Mouse (Mus musculus): ENCODE measurements around the gene Xab2.

Xab2 gene

DNA sequence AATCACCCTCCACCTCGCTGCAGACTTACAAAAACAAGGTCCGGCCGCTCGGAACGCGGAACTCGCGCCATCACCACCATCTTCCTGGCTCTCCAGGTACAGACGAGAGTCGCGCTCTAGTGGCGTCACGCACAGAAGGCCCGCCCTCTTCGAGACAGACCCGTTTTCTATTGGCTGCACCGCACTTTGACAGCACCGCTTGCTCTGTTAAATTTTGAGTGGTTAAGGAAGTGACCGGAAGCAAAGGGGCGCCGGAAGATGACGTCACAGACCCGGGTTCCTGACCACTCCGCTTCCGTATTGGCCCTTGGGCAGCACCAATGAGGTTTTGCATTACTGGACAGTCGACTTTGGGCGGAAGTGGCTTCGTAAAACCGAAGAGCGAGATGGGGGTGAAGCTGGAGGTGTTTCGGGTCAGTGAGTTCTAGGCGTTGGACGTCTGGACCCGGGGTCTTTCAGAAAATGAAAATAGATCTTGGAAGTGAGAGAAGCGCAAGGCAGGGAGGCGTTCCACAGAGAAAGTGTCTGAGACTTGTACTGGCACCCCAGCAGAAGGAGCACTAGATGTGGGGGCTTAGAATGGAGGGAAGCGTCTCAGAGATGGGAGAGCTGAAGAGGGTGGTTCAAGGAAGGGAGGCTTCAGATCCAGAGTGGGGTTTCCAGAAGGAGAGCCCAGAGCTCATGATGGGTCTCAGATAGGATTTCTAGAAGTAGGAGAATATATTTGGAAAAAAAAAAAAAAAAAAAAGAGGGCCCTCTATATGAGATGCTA, at the start of gene Xab2, which contains the start of gene Pet100:
TSS of gene Xab2 (minus strand) at position 118 of the 772 bp plus-strand sequence.
TSS of gene Pet100 (plus strand) at position 350 of the 772 bp plus-strand sequence.
- DNase-seq = peak; percentile 100

DNA sequence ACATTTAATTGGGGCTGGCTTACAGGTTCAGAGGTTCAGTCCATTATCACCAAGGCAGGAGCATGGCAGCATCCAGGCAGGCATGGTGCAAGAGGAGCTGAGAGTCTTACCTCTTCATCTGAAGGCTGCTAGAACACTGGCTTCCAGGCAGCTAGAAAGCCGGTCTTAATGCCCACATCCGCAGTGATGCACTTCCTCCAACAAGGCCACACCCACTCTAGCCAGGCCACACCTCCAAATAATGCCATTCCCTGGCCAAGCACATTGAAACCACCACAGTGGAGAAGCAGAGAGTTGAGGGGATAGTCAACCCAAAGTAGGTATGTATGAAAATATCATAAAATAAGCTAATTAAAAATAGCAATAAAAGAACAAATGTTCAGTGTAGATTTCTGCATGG, 49.3 kb upstream of the Xab2 start:
- no peak for DNase-seq

DNA sequence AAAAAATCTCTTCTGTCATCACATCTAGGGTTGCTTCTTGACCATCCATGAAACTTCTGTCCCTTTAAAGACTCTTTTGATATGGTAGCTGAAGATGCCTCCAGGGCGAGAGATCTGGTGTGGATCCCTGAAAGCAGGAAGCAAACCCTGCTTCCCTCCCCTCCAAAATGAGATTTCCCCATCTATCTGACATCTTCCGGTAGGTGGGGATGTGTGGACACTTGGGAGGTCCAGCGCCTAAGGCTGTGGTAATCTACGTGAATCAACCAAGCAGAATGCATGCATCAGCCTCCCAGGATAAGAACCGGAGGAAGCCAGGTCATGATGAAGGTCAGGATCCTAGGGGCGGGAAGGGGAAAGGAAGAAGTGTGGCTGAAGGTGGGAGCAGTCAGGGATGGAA, 44.4 kb upstream of the Xab2 start, which contains the start of gene Mcemp1:
TSS of gene Mcemp1 (plus strand) at position 248 of the 400 bp plus-strand sequence.
- no peak for DNase-seq

DNA sequence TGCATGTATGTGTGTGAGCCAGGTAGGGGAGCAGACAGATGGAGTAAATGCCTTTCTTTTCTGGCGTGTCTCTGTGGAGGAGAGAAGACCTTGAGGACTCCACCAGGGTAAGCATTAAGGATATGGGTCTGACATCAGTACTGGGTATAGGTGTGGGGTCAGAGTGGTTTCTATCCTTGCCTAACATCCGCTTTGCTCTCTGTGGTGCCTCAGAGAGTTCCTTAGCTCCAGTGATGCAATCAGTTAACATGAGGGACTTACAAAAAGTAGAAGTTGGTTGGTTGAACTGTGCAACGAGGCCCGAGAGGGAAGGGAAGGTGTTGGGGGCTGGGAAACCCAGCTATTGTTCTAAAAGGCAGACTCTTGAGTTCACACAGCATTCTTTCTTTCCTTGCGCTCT, 43.3 kb upstream of the Xab2 start:
- no peak for DNase-seq

DNA sequence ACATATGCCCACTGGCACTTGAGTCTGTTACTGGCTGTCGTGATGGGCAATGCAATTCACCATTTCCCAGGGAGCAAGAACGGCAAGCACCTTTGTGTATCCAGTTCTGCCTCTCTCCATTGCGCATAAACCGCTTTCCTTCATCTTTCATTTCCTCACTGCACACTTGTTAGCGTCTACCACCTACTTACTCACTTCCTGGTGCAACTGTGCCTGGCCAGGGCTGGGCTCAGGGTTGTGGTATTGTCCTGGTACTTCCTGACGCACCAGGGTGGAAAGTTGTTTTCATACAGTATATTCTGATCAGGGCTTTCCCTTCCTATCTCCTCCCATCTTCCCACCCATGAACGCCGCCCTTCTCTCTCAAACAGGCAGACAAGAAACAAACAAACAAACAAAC, 39.8 kb upstream of the Xab2 start:
- DNase-seq = no peak

DNA sequence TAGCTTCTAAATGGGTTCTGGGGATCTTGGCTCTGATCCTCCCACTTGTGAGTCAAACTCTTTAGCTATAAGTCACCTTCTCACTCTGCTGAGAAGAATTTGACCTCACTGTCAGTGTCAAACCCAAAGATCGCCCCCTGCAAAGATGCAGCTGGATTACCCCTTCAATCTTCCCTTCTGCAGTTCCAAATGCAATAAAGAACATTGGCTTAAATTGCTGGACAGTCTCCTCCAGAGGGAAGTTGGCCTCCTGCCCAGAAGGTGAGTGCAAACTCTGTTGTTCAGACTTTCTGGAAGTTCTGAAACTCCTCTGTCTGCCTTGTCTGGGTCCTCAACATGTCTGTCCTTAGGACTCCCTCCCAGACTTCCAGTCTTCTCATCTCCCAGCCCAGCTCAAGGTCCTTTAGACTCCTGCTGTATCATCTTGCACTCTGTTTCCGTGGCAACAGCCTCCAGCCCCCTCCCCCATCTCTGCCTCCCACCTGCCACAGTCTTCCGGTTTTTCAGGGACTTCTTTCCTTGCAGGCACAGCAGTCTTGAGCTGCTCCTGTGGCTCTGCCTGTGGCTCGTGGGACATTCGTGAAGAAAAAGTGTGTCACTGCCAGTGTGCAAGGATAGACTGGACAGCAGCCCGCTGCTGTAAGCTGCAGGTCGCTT, 35.7 kb upstream of the Xab2 start:
- no peak for DNase-seq

DNA sequence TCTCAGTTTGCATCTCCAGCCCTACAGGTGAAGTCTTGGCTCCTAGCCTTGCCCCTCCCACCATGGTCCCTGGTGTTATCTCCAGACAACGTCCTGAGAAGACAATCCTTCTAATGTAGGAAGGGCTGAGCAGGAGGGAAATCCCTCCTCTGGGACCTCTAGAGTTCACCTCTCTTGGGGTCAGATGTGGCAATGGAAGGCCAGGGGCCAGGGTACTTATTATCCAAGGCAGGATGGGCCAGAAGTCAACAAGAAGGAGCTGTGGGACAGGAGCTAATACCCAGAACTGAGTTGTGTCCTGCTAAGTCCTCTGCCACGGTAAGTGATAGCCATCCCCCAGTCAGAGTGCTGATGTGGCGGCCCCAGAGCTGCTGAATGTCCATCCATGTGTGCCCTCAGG, 34.4 kb upstream of the Xab2 start, which contains the start of gene Retn:
TSS of gene Retn (plus strand) at position 245 of the 400 bp plus-strand sequence.
- no peak for DNase-seq

DNA sequence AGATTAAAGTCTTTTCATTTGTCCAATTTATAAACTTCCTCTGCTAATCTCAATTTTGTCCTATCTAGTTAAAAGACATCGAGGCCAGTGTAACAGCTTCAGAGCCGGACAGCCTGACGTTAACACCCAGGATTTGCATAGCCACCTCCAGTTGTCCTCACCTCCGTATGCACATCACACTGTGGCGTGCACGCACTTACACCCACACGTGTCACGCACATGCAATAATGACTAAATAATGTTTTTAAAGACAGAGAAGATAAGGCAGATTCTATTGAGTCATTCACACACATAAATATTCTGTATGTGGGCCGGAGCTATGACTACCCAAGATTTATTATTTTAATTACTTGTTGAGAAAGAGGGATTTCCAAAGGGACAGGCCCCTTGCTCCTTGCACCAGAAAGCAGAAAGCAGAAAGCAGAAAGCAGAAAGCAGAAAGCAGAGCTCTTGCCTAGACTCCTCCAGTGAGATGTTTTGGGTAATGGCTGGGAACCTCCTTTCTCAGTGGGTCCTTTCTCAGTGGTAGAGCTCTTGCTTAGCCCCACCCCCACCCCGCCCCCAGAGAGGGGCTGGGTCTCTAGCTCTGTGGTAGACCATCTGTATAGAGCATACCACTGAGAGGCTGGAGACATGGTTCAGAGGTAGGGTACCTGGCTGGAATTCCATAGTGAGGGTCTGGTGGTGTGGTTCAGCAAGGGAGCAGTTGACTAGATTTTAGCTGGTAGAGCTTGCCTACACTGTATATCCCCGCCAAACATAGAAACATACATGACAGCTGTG, 33.8 kb upstream of the Xab2 start:
- DNase-seq = no peak

DNA sequence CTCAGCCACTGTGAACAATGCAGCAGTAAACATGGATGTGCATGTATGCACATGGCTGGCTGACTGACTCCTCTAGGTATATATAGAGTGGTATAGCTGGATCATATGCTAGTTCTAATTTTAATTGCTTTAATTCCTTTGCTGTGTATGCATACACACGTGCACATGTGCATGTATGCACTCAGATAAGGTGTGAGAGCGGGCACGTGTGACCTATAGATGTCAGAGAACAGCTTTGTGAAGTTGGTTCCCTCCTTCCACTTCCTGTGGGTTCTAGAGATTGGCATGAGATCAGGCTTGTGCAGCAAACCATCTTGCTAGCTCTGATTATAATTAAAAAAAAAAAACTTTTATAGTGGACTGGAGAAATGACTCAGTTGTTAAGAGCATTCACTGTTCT, 31.7 kb upstream of the Xab2 start:
- no peak for DNase-seq

DNA sequence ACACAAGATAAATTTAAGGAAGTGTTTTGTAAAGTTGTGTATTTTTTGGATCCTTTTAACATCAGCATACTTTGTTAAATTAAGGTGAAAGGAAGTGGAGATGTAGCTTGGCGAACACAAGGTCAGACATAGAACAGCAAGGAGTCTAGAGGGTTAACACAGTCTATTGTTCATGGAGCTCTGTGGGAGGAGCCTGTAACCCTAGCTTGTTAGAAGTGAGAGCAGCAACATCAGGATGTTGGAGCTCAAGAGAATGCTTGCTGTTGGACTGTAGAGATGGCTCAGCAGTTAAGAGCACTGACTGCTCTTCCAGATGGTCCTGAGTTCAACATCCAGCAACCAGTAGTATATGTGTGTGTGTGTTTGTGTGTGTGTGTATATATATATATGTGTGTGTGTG, 27.9 kb upstream of the Xab2 start:
- no peak for DNase-seq

DNA sequence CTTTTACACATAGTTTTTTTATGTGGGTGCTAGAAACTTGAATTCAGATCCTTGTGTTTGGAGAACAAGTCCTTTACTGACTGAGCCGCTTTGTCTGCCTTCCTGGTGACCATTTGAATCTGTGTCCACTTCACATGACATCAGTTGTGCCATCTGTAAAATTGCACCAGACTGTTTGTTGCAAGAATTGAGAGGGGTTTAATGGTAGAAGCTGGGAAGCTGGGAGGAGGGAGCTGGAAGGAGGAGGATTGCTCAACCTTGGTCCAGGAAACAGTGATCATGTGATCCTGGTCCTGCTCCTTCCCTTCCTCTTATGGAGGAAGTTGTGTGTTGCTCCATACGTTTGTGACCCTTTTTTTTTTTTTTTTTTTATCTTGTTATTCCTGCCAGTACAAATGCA, 27.2 kb upstream of the Xab2 start:
- no peak for DNase-seq

DNA sequence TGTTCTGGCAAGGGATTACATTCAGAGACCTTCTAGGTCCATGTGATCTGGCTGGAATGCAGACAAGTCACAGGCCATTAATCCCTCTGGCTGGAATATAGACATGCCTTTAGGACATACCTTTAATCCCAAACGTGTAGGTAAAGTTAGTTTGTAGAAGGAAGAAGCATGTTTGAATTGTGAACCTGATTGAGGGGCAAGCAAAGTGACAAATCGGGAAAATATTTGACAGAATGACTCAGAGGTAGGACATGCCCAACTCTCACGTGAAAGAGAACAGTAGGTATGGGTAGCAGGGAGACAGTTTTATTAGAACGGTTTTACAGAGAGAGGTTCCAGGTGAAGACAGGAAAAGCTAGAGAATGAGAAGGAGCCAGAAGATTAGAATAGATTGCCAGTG, 26.4 kb upstream of the Xab2 start:
- no peak for DNase-seq

DNA sequence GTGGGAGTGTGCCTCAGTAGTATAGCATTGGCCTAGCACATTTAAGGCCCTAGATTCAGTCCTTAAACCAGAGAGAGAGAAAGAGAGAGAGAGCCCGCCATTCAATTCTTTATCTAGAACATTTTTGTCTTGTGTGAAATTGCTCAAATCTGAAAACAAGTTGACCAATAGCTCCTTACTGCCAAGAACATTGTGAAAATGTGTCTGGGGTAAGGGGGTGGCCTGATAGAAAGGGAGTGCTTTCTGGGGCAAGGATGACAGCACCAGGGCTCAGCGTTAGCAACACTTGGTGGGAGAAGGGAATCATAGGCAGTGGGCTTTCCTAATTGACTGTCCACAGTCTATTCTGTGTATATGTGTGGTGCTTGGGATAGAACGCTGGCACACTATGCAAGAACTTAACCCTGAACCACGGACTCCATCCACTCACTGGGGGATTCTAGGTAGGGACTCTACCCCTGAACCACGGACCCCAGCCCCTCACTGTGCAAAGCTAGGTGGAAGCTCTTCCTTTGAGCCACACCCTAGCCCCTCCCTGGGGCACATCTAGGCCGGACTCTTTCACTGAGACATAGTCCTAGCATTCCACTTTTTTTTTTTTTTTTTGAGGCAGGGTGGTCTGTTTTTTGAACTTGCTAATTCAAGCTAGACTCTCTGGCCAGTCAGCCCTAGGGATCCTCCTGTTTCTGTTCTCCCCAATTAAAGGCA, 25.9 kb upstream of the Xab2 start:
- DNase-seq = no peak

DNA sequence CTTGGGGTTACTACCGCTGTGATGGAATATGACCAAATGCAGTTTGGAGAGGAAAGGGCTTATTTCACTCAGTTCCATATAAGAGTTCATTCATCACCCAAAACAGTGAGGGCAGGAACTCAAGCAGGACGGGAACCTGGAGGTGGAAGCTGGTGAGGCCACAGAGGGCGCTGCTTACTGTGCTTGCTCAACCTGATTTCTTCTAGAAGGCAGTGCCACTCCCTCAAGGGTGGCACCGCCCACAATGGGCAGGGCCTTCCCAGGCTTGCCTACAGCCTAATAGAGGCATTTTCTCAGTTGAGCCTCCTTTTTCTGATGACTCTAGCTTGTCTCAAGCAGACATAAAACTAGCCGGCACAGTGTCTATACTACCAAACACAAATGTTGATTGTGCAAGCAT, 24.7 kb upstream of the Xab2 start:
- peak; percentile 70 for DNase-seq

DNA sequence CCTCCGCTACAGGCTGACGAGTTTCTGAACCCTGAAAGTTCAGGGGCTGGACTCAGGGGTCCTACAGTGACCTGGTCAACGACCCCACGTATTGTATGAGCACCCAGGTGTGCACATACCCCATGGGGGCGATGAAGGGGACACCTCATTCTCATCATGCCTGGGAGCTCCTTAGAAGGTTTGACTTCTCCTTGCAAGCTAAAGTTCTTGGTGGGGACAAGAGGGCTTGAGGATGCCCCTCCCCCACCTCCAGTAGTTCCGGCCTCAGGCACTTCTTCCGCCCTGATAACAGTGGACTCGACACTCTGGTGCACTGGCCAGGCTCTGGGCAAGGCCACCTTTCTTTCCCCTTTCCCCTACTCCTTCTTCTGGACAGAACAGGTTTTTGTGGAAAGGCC, 10.4 kb upstream of the Xab2 start:
- DNase-seq = no peak

DNA sequence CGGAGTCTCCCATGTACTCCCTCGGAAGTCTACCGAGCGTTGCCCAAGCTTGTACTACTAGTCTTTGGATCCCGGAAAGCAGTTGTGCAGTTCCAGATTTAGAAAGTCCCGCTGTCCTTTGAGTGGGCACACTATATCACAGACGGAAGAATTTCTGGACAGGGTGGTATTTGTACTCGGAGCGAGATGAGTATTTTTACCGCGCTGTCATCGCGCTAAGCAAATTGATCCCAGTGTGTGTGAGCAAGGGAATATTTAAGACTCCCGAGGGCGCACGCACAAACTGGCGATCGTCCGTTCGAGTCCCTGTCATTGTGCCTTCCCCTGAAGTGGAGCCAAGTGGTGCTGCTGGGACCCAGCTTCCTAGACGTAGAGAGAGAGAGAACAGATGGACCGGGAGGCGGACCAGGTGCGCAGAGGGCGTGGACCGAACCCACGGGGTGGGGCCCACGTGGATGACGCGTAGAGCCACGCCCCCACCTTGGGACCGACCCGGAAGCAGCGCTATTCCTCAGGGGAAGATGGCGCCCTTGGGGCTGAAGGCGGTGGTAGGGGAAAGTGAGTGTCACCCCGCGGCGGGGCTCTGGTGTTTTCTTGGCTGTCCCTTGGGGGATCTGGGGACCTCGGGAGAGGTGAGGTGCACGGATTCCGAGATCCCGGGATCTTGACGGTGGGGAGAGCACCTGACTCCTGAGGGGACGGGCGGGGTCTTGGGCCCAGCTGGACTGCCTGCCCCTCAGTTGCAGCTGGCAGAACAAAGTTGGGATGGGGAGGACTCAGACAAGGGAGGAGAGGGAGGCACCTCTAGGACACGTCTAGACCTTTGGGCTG, 9.7 kb upstream of the Xab2 start, which contains the start of gene Stxbp2:
TSS of gene Stxbp2 (plus strand) at position 309 of the 831 bp plus-strand sequence.
- peak; percentile 91 for DNase-seq

DNA sequence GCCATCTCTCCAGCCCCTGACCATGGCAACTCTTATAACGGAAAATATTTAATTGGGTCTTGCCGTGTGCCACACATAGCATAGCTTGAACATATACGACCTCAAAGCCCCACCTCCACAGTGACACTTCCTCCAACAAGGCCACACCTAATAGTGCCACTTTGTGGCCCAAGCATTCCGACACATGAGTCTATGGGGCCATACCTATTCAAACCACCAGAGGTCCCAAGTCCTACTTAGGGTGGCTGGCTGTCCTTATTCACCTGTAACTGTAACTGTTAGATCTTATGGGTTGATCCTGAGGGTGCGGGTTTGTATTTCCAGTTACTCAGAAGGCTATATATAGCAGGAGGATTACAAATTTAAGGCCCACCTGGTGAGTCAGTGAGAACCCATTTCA, 6.9 kb upstream of the Xab2 start:
- peak; percentile 68 for DNase-seq

DNA sequence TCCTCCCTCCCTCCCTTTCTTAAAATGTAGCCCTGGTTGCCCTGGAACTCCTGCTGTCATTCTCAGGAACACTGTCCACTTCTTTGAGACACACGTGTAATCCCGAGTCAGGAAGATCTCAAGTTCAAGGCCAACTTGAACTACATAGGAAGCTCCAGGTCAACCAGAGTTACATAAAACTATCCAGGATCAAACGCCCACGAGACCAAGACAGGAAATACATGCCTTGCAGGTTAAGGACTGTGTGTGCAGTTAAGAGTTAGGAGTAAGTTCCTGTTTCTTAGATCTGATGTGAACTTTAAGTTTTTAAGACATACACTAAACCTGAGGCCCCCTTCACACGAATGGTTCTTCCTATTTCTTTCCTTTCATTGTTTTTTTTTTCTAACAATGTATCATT, 5.9 kb upstream of the Xab2 start:
- no peak for DNase-seq

DNA sequence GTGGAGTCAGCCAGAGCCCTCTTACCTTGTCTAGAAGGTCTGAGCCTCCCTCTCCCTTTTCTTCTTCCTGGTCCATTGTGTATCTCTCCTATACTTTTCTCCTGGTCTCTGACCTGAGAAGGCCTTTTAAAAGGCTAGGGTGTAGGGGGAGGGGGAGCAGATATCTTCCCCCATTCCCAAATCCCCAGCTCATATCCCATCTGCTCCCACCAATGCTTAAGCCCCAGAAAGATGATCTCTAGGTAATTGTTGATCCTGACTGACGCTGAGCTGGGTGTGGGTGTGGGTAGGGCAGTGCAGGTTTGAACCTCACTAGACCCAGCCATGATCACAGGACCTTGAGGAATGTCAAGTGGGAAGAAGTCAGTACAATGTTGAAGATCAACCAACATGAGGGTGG, 4.3 kb upstream of the Xab2 start, which contains the start of gene Pcp2:
TSS of gene Pcp2 (minus strand) at position 101 of the 400 bp plus-strand sequence.
- no peak for DNase-seq

DNA sequence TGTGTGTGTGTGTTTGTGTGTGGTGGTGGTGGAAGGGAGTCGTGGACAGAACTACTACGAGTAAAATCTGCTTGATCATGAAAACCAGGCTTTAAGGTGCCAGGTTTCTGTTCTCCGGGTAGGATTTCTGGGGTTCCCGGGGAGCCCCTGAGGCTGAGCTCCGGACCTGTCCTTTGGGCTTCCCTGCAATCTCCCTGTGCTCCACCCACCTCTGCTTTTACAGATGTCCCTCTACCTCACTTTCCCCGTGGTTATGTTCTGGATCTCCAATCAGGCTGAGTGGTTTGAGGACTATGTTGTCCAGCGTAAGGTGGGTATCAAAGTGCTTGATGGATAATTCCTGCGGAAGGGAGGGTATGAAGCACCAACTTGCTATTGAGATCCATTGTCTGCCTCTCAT, 1.0 kb upstream of the Xab2 start:
- no peak for DNase-seq

DNA sequence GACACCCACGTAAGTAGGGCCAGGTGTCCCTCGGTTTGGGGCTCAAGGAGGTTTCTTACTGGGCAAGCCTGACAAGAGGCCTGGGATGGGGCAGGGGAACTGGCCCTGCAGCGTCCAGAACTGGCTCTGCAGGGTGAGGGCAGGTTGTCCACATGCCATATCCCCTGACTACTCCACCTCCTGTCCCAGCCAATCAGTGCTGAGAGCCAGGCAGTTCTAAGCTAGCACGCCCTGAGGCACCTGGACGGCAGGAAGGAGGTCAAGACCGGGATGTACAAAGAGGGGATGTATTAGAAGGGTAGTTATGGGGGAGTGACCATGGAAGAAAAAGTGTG, 11.3 kb downstream of the Xab2 start:
- DNase-seq = peak; percentile 82
